Mouse (Mus musculus): ENCODE results near the gene Tmem218. TPM values are rescaled to one million over a fixed set of nuclear protein-coding genes. Genes with fewer than 3 reads are reported as not detected.

Gene Tmem218
- total and polyA plus RNA-seq, 3 experiments = 3.4 to 4.7 TPM; not detected in 1

DNA sequence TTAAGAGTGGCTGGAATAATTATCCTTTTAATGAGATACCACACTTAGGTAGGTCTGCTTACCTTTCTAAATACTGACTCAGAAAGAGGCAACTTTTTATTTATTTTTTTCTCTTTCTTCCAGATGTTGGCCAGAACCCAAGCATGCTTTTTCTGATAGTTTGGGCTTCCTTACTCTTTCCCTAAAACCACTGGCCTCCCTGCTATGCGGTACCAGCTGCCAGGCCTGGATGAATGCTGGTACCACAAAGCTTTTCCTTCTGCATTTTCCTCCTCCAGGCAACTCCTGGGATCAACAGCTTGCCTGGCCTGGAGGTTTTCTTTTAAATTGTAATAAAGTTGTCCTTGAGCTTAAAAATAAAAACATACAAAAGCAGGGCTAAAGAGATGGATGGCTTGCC, 17.6 kb downstream of the Tmem218 start:
- H3K79me2 ChIP-seq (ENCODE audit: control insufficient read depth, insufficient read depth, low read length, poor library complexity) = no peaks in the 10 kb centered on the region
- peaks cover 0 to 16% of the 10 kb centered on the region in 2 experiments; a peak in 2 of 4 replicates for H3K36me3 ChIP-seq (ENCODE audit: control insufficient read depth in 1 of 2, insufficient read depth in 2 of 2, low read length in 2 of 2)
- peaks cover 6 to 15% of the 10 kb centered on the region in 2 experiments for H3K4me1 ChIP-seq (ENCODE audit: control insufficient read depth in 1 of 2, insufficient read depth in 2 of 2, low read length in 2 of 2)
- no peak for DNase-seq (ENCODE audit: low read depth, low spot score)
- no peak overlapping the region for H3K9ac ChIP-seq (ENCODE audit: control insufficient read depth, low read depth, low read length, poor library complexity, severe bottlenecking)
- no peak for TF ChIP-seq RCOR1 (IDR thresholded peaks at IDR 0.05; ENCODE audit: low read depth, low read length)
- no peak for TF ChIP-seq E2F4 (IDR thresholded peaks at IDR 0.05; ENCODE audit: borderline replicate concordance, low read depth, low read length)
- TF ChIP-seq MXI1 (IDR thresholded peaks at IDR 0.05; ENCODE audit: low read depth, low read length) = no peak
- TF ChIP-seq POLR2A (IDR thresholded peaks at IDR 0.05; ENCODE audit: control insufficient read depth in 1 of 2, insufficient read depth in 1 of 2, low read depth in 1 of 2, low read length in 2 of 2, poor library complexity in 1 of 2) = no peak
- H3K4me3 ChIP-seq (ENCODE audit: control insufficient read depth in 1 of 2, insufficient read depth in 1 of 2, low read depth in 2 of 2, low read length in 2 of 2) = no peak overlapping the region
- H3K27ac ChIP-seq (ENCODE audit: control insufficient read depth, low read depth, low read length) = no peak overlapping the region
- no peaks in the 10 kb centered on the region for H3K27me3 ChIP-seq (ENCODE audit: control insufficient read depth in 1 of 2, insufficient read depth in 2 of 2, low read length in 2 of 2)
- no peaks in the 10 kb centered on the region for H3K9me3 ChIP-seq (replicated peaks; ENCODE audit: insufficient read depth, low read length)

DNA sequence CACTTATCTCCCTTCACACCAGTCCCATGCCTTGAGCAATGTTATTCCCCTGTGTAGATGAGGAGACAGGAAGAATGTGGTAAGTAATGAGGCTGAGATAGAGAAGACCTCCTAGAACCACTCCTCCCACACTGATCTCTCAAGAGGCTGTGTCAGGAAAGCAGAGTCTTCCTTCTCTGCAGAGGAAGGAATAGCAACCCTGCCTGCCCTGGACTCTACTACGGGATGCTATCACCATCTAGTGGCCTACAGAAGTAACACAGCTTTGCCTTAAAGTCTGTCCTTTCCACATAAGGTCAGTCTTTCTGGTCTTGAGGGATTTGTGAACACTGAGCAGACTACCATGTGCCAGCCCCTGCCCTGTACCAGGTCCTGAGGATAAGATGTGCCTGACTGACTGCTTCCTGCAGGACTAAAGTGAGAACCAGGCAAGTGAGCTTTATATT, 21.9 kb downstream of the Tmem218 start:
- Histone ChIP-seq H3K27me3 (ENCODE audit: control insufficient read depth in 1 of 2, insufficient read depth in 2 of 2, low read length in 2 of 2) (no peaks in the 10 kb centered on the region), H3K27ac (ENCODE audit: control insufficient read depth, low read depth, low read length) (0 out of 2 replicates have a peak overlapping the region, but pooled peaks have one; percentile 16), H3K36me3 (ENCODE audit: control insufficient read depth in 1 of 2, insufficient read depth in 2 of 2, low read length in 2 of 2) (peaks cover 0 to 11% of the 10 kb centered on the region in 2 experiments; a peak in 2 of 4 replicates), H3K4me1 (ENCODE audit: control insufficient read depth in 1 of 2, insufficient read depth in 2 of 2, low read length in 2 of 2) (peaks cover 2 to 13% of the 10 kb centered on the region in 2 experiments), H3K79me2 (ENCODE audit: control insufficient read depth, insufficient read depth, low read length, poor library complexity) (no peaks in the 10 kb centered on the region), H3K4me3 (ENCODE audit: control insufficient read depth in 1 of 2, insufficient read depth in 1 of 2, low read depth in 2 of 2, low read length in 2 of 2) (no peak overlapping the region), H3K9me3 (replicated peaks; ENCODE audit: insufficient read depth, low read length) (no peaks in the 10 kb centered on the region), H3K9ac (ENCODE audit: control insufficient read depth, low read depth, low read length, poor library complexity, severe bottlenecking) (no peak overlapping the region)
- peak; percentile 86 for DNase-seq (ENCODE audit: low read depth, low spot score)
- TF ChIP-seq NRF1 (IDR thresholded peaks at IDR 0.05; ENCODE audit: insufficient read depth, low read depth, low read length, poor library complexity, severe bottlenecking) (no peak), EP300 (IDR thresholded peaks at IDR 0.05; ENCODE audit: low read depth in 1 of 2, low read length in 2 of 2) (peak; percentile 63 to 72), GATA1 (IDR thresholded peaks at IDR 0.05; ENCODE audit: low read depth, low read length) (peak; percentile 70), TCF12 (IDR thresholded peaks at IDR 0.05; ENCODE audit: low read depth, low read length) (0 out of 2 replicates have a peak, but pooled peaks have one; percentile 19), ZC3H11A (IDR thresholded peaks at IDR 0.05; ENCODE audit: low read depth, low read length) (peak; percentile 70), RCOR1 (IDR thresholded peaks at IDR 0.05; ENCODE audit: low read depth, low read length) (no peak), MYC (IDR thresholded peaks at IDR 0.05; ENCODE audit: low read depth, low read length) (no peak), MEF2A (IDR thresholded peaks at IDR 0.05; ENCODE audit: extremely low read depth, insufficient replicate concordance, low read depth, low read length, poor library complexity, severe bottlenecking) (no peak), SMC3 (IDR thresholded peaks at IDR 0.05; ENCODE audit: low read depth, low read length) (peak; percentile 79), TAL1 (IDR thresholded peaks at IDR 0.05; ENCODE audit: low read length) (peak; percentile 53; the same call in 1 of the 2 replicates), RAD21 (IDR thresholded peaks at IDR 0.05; ENCODE audit: low read depth, low read length) (peak; percentile 89), ZKSCAN1 (IDR thresholded peaks at IDR 0.05; ENCODE audit: low read depth, low read length) (no peak), CTCF (IDR thresholded peaks at IDR 0.05 in 2 of 3, conservative IDR thresholded peaks at IDR 0.05 in 1 of 3; ENCODE audit: control insufficient read depth in 1 of 3, insufficient read depth in 1 of 3, low read depth in 2 of 3, low read length in 3 of 3, poor library complexity in 1 of 3, severe bottlenecking in 1 of 3) (peak; percentile 67 to 92 (median 89))
